Mouse (Mus musculus): ENCODE measurements around the gene Pou3f3.

Gene Pou3f3

DNA sequence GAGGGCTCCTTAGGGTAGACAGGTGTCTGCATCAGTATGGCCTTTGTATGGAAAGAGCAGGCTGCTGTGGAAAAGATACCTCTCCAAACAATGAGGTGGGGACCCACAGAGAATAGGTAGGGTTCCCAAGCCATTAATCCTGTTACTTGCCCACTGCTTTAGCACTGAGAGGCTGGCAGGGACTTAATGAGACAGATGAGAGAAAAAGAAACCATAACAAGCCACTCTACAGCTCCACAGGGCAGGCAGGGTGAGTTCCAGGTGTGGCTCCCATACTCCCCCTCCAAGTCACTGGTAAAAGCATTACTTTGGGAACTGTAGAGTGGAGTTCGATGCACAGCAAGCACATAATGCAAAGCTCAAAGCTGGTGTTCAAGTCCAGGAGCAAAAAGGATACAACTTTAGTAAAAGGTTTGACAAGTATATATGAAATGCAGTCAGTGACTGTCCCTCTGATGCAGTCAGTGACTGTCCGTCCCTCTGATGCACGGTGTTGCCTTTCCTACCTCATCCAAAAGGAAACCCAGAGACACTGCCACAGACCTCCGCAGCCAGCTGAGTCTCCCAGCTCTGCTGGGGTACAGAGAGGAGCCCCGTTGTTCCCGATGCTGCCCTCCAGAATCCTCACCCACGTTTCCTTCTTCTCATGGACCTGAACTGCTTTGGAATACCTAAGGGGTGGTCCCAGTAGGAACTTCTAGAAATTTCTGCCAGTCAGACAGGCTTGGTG, 14.0 kb downstream of the Pou3f3 start:
- DNase-seq (ENCODE audit: extremely low spot score, low read depth, low spot score) = no peak

DNA sequence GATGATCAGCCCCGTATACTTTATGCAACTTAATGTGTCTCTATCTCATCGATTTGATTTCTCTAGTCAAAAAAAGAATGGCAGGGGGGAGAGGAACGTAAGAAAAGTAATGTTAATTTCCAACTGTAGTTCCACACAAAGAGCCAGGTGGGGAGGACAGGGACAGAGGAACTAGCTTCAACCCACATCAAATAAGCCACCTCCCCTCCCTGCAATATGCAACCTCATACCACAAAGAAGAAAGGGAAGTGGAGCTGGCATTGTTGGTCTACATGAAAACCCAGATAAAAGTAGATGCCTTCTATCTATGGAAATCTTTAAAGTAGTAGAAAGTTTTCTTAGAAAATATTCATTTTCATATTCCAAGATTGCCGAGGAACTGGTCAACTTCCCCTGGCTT, 14.7 kb downstream of the Pou3f3 start:
- no peak for DNase-seq (ENCODE audit: extremely low spot score, low read depth, low spot score)

DNA sequence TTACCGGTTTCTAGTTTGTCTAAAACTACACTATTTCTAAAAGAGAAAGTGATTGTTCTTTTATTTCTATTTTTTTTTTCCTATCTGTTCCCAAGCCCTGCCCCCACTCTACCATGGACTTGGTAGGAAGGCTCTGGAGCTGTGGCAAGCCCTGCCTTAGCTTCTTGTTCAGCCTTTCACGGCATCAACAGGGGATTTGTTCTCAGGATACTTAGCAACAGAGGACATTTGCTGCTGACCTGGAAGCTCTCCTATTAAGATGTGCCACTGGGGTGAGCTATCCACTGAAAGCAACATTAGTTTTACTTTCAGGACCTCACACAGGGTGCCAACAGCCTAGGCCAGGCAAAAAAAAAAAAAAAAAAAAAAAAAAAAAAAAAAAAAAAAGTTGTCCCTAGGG, 15.4 kb downstream of the Pou3f3 start:
- no peak for DNase-seq (ENCODE audit: extremely low spot score, low read depth, low spot score)

DNA sequence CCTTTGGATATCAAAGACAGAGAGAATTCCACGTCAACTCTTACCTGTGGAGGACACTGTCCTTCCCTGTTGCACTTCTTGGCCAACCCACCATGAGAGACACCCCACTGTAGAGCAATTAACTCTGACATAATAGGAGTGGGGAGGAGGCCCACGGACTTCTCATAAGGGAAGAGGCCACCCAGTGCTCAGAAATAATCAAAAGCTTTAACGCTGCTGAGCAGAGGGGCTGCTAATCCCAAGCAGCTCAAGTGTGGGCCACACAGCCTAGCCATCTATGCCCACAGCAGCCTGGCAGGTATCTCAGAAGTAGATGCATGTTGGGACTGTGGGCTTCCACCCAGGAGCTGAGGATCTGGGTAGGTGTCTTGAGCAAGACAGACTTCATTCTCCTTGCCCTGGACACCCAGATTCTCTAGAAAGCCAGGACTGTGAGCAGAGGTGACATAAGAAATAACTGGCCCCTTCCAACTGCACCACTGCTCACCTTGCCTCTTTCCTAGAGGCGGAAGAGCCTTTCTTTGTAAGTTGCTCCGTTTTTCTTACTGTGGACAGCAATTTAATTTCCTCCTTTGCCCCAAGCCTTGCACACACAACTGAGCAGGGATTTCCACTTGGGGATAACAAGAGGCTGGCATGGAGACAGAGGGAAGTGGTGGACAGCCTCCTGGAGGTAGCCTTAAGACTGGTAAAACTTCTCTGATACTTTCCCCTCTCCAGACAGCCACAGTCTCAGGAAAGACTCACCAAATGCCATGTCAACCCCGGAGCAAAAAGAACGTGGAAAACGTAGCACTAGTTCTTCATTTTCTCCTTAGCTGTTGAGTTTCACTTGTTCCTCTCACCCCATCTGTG, 16.1 kb downstream of the Pou3f3 start:
- no peak for DNase-seq (ENCODE audit: extremely low spot score, low read depth, low spot score)

DNA sequence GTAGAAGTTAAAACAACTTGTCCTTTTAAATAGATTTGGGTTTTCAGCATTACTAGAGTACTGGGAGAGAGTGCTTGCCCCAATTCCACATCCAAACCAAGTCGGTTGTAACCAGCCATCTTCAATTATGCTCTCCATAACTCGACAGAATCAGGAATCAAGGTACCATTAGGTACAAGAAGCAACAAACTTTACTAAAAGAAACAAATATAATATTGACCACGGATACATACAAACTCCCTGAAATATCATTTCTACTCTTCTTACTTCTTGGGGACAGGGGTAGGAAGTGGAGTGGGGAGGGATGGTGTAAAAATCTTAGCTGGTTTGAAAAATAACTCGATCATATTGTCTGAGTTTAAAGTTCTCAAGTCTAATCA, 16.7 kb downstream of the Pou3f3 start:
- no peak for DNase-seq (ENCODE audit: extremely low spot score, low read depth, low spot score)

DNA sequence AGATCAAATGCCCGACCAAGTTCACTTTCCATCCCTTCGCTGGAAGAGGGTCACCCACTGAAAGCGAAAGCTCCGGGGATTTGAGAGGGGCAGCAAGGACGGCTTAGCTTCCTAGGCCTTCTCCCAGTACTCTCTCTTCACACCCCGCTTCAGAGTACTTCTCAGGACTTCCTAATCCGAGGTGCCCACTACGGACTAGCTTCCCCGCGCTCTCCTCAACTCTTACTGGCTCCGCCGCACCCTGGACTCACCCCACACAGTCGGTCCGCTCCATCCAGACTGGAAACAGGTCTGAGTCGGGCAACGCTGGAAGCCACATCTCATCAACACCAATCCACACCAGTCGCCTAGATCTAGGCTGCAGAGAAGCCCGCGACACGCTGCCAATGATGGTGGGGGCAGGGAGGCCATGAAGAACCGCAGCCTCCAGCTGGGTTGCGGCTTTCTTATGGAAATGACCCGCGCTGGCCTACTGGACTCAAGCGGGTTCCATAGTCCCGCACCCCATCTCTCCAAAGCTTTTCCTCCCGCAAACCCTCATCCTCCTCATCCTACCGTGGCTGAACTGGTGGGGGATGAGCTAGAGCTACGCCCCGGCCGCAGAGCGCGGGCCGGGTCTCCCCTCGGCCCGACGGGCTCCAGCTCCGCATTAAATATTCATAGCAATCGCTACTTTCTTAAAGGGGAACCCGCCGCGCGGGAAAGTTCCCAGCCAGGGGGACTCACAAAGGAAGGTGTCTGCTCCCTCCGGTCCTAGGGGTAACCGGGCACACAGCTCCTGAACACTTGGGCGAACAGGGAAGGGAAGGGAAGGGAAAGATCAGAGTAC, 17.8 kb downstream of the Pou3f3 start:
- DNase-seq (ENCODE audit: extremely low spot score, low read depth, low spot score) = no peak

DNA sequence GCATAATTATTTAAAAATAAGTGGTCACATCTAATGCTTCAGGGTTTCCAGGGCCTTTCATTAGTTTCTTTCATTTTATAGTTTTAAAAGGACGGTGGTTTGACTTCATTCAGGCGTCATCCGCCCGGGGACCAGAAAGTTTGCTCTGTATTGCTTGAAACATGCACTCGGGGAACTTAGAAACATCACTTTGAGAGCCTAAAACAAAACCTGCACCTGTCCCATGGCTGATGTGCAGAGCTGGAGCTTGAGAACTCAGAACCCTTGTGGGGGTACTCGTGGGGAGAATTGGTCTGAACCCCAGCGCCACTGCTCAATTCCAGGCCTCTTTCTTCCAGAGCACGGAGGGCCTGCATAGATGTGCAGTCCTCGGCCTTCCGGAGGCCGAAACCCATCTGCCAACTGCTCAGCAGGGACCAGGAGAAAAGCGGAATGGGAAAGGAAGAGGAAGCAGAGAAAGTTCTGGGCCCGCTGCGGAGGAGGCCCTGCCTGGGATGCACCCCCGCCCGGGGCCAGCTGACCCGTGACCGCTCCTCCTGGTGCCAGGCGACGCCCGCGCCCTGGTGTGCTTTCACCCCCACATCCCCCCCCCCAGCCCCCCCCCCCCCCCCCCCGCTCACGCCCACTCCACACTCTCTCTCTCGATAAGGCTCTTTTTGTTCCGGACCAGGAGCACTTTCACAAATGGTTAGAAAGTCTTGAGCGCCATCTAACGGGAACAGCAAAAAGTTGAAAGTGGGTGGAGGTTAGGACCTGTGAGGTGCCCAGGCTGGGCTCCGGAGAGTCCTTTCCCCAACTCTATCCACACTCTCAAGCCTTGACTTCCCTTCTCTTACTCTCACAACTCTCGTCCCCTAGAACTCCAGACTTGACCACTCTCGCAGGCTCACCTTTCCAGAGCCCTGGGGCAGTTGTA, 18.7 kb downstream of the Pou3f3 start:
- DNase-seq (ENCODE audit: extremely low spot score, low read depth, low spot score) = no peak

DNA sequence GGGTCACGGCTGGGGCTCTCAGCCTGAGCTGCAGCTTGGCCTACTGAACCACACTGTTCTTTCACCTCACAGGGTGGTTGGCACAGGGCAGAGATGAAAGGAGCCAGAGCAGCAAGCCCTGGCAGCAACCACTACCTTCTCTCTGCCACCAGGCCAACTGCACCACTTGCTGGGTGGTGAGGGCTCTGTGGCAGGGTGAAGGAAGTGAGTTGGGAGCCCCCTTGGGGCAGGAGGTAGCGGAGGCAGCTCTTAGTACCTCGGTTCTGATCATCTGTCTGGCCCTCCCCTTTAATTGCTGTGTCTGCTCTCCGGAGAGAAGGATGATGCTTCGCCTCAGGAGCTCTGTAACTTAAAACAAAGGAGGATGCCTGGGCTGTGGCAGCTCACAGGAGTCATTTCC, 23.0 kb downstream of the Pou3f3 start:
- DNase-seq (ENCODE audit: extremely low spot score, low read depth, low spot score) = no peak

DNA sequence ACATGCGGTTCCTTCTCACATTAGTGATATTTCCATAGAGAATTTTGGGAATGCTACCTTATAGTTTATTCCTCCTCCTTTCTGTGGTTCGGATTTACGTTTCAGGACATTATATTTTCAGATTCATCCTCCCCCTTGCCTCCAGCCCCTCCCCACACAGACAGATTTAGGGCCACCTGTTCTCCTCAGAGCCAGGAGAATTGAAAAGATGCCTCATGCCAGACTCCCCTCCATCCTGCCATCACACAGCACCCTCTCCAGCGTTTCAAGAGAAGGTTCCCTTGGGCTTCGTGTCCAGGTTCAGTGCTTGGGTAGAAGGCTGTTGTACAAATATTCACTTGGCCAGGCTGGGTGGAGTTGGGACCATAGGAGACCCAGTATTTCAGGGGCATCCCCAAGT, 25.8 kb downstream of the Pou3f3 start:
- DNase-seq (ENCODE audit: extremely low spot score, low read depth, low spot score) = no peak

DNA sequence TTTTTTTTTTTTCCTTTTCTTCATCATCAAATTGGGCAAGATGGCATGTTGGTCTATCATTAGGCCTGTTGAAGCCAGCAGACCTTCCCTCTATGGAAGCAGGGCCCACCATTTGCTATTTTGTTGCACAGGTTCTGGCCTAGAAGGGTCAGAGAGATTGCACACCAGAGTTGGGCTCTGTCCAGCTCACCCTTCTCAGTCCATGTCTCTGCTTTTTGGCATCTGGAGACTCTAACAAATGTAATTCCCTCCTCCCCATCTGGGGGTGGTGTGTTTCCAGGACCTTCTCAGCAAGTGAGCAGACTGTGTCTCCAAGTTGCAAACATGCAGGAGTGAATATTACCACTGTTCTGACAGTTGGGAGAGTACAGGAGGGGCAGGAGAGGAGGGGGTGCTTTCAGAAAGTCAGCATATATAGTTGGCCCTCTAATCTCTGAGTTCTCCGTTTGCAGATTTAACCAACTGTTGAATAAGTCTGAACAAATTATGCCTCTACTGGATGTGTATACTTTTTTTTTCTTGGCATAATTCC, 28.3 kb downstream of the Pou3f3 start:
- DNase-seq (ENCODE audit: extremely low spot score, low read depth, low spot score) = no peak

DNA sequence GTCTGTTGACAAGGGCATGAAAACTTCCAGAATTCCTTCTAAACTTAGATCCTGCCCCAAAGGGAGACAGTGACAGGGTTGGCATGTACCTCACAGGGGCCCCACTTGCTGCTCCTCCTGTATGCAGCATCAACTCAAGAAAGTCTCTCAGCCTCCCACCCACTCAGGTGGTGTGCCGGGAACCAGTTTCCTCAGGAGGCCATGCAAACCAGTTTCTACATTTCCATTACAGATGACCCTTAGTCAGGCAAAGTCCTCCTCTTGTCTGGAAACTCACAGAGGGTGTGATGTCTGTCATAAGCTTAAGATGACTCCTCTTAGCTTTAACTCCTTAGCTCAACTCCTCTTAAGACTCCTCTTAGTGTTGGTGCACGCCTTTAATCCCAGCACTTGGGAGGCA, 29.3 kb downstream of the Pou3f3 start:
- no peak for DNase-seq (ENCODE audit: extremely low spot score, low read depth, low spot score)

DNA sequence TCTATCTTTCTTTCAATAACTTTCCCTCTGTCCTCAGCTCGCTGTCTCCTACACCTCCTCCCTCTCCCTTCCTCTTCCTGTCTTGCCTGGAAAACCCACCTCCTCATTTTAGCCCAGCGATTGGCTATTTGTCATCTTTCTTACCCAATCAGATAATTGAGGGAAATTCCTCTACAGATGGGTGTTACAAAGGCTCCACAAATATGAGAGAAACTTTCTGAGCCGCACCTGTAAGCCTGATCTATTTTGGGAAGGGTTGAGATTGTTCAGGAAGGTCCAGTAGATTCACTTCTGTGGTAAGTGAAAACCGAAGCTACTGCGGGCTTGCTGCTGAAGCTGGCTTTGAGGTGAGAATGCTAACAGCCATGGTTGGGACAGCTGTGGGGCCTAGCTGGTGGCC, 31.6 kb downstream of the Pou3f3 start:
- no peak for DNase-seq (ENCODE audit: extremely low spot score, low read depth, low spot score)

DNA sequence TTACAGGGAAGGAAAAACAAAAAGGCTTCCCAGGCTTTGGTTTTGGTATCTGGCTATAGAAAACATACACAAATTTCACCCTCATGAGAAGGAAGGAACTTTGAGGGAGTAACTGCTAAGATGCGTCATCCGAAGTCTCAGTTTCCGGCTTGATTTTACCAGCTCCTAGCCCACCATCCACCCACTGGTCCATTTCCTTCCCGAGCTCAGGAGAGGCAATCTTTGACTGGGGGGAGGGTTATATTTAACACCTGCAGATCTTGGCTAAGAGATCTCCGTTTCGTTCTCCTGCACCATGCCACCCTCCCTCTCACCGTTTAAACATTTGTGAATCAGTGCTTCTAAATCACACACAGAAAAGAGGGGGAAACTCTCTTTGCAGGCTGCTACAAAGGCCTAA, 32.1 kb downstream of the Pou3f3 start:
- no peak for DNase-seq (ENCODE audit: extremely low spot score, low read depth, low spot score)

DNA sequence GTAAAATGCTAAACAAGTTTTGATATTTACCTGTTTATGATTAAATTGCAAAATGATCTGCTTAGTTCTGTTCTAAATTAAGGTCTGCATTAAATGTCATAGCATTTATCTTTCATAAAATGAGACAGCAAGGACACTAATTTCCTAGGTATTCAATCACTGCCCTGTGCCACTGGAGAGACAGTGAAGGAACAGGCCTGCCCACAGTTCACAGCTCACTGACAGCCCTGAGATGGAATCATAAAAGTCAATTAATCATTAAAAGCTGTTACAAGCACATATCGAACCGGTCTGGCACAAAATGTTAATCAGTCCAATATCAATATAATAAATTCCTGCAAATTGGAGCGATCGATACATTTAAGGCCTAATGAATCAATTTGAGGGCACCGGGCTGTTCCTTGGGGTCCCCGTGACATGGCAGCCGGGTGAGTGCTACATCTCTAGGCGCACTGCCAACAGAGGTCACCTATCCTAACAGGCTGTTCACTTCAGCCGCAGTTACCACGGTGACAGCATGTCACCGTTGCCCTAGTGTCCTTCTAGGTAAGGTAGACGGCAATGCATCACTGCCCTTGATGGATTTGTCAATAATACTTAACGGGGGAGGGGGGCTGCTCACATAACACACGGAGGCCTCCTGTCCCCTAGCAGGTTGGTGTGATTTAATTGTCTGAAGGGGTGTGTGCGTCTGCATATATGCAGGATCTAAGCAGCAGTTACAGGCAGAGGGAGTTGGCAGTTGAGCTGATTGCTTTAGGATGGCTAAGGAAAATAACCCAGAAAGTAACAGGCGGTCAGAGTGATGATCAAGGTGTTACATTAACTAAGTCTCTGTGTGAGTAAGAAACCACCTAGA, 46.0 kb downstream of the Pou3f3 start:
- DNase-seq (ENCODE audit: extremely low spot score, low read depth, low spot score) = no peak

DNA sequence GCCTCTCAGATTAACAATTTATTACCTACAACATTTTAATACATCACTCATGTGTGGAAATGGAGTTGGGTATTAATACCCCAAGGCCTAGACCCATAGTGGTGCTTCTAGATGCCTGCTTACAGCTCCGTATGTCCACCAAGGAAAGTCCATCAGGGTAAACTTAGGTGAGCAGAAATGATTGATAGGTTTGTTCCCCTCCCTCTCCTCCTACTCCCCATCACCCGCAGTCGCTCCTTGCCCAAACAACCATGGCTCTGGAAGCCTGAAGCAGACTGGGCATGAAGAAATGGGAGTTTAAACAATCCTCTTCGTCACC, 46.6 kb downstream of the Pou3f3 start:
- no peak for DNase-seq (ENCODE audit: extremely low spot score, low read depth, low spot score)

DNA sequence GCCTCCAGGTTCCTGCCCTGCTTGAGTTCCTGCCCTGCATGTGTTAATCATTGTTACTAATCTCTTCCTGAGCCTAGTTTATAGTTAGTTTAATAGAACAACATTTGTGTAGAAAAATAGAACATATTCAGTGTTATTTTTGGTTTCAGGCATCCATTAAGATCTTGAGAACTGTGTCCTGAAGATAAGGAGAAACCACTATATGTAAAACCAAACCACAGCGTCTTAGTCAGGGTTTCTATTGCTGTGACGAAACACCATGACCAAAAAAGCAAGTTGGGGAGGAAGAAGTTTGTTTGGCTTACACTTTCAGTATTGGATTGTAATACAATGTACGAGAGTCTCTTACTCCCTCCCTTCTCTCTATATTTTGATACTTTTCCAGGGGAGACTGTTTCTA, 49.5 kb downstream of the Pou3f3 start:
- no peak for DNase-seq (ENCODE audit: extremely low spot score, low read depth, low spot score)

DNA sequence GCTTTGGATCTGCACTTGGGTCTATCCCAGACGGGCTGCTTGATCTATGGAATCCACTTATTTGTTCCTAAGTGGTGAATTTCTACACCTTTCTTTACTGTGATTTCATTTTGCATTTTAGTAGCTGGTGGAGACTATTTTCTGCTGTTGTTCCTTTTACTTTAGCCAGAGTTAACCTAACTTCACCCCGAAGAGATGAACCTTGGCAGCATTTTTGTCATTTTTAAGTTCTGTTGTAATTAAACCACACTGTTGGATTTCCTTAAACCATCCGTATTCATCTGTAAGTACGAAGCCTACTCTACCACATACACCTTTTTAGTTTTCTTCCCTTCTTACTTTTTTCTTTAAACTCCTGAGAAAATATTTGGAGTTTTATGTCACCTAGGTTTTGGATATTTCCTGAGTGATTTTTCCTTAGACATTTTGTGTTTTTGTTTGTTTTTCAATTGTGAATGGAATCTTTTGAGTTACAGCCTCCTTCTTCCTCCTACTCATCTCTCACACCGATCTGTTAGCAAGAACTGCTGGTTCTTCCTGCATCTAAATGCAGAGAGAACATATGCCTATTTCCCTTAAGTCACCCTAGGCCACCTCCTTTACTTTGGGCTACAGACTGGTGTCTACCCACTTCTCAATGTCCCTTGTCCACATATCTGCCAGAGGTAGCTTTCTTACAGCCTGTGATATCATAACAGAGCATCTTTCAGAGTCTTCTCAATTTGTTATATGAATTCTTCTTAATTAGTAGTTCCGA, 54.1 kb downstream of the Pou3f3 start:
- no peak for DNase-seq (ENCODE audit: extremely low spot score, low read depth, low spot score)

Measured in hindlimb bud, embryonic 11.5 days (tissue).